Mouse (Mus musculus): ENCODE measurements at regions not wholly inside any gene's neighbourhood (a gene's known extent, or its start where the extent isn't known, plus 50 kb on each side); places are given as distances from the start of the nearest gene placed in this dataset.

GRCm38 (mm10) chr14:81456396-81456795 is 1472.5 kb downstream of the Olfm4 start:
- TF ChIP-seq CTCF (IDR thresholded peaks at IDR 0.05) = no peak
- ATAC-seq (ENCODE audit: low FRiP score) = no peak
- WGBS = 76% methylated on average over 1 of the region's 1 CpGs

GRCm38 (mm10) chr14:81479261-81479660 is 1495.4 kb downstream of the Olfm4 start:
- no peak for TF ChIP-seq CTCF (IDR thresholded peaks at IDR 0.05)
- H3K36me3 ChIP-seq (ENCODE audit: insufficient read depth, low read length) = no peaks in the 10 kb centered on the region
- ATAC-seq (ENCODE audit: low FRiP score) (no peak), DNase-seq (ENCODE audit: low spot score) (no peak)
- whole genome bisulfite sequencing = 60% methylated on average over 1 of the region's 1 CpGs
- no peaks in the 10 kb centered on the region for H3K9me3 ChIP-seq (ENCODE audit: low read length)
- no peak overlapping the region for H3K4me2 ChIP-seq (ENCODE audit: low read depth, low read length, poor library complexity, severe bottlenecking)
- no peak overlapping the region for H3K4me3 ChIP-seq (ENCODE audit: low read depth, low read length)
- no peak overlapping the region for H3K9ac ChIP-seq (replicated peaks; ENCODE audit: low read length, poor library complexity, severe bottlenecking)
- no peaks in the 10 kb centered on the region for H3K4me1 ChIP-seq (ENCODE audit: insufficient read depth, low read length)
- H3K27me3 ChIP-seq (ENCODE audit: insufficient read depth, low read length) = no peaks in the 10 kb centered on the region
- H3K27ac ChIP-seq (ENCODE audit: low read depth, low read length) = no peak overlapping the region

More at GRCm38 (mm10) chr14:81456396-81456795, 1472.5 kb downstream of the Olfm4 start:
- no peaks in the 10 kb centered on the region for H3K4me1 ChIP-seq (ENCODE audit: insufficient read depth, low read length)
- H3K9me3 ChIP-seq (ENCODE audit: low read length) = no peaks in the 10 kb centered on the region
- no peaks in the 10 kb centered on the region for H3K36me3 ChIP-seq (ENCODE audit: insufficient read depth, low read length)
- no peak overlapping the region for H3K27ac ChIP-seq (ENCODE audit: low read depth, low read length)
- no peak overlapping the region for H3K4me3 ChIP-seq (ENCODE audit: low read depth, low read length)
- no peak overlapping the region for H3K4me2 ChIP-seq (ENCODE audit: low read depth, low read length, poor library complexity, severe bottlenecking)
- H3K9ac ChIP-seq (replicated peaks; ENCODE audit: low read length, poor library complexity, severe bottlenecking) = no peak overlapping the region
- no peak for DNase-seq (ENCODE audit: low spot score)
- H3K27me3 ChIP-seq (ENCODE audit: insufficient read depth, low read length) = no peaks in the 10 kb centered on the region

- no peaks in the 10 kb centered on the region for H3K4me1 ChIP-seq (ENCODE audit: insufficient read depth, low read length)
- no peaks in the 10 kb centered on the region for H3K36me3 ChIP-seq (ENCODE audit: insufficient read depth, low read length)
- no peak overlapping the region for H3K4me2 ChIP-seq (ENCODE audit: low read depth, low read length, poor library complexity, severe bottlenecking)
- DNase-seq (ENCODE audit: low spot score) = peak; percentile 69
- WGBS = 71% methylated on average over 1 of the region's 1 CpGs
- peaks cover 7% of the 10 kb centered on the region; the same call in 1 of the 2 replicates for H3K9me3 ChIP-seq (ENCODE audit: low read length)
- H3K4me3 ChIP-seq (ENCODE audit: low read depth, low read length) = no peak overlapping the region
- no peak overlapping the region for H3K9ac ChIP-seq (replicated peaks; ENCODE audit: low read length, poor library complexity, severe bottlenecking)
- no peak for ATAC-seq (ENCODE audit: low FRiP score)
- H3K27ac ChIP-seq (ENCODE audit: low read depth, low read length) = no peak overlapping the region
- TF ChIP-seq CTCF (IDR thresholded peaks at IDR 0.05) = no peak
- H3K27me3 ChIP-seq (ENCODE audit: insufficient read depth, low read length) = no peaks in the 10 kb centered on the region
Observed at GRCm38 (mm10) chr14:81483594-81483993, 1499.7 kb downstream of the Olfm4 start.

GRCm38 (mm10) chr14:81508934-81509333 is 1525.1 kb downstream of the Olfm4 start:
- DNase-seq (ENCODE audit: low spot score) = no peak
- H3K4me1 ChIP-seq (ENCODE audit: insufficient read depth, low read length) = no peaks in the 10 kb centered on the region
- no peak overlapping the region for H3K9ac ChIP-seq (replicated peaks; ENCODE audit: low read length, poor library complexity, severe bottlenecking)
- TF ChIP-seq CTCF (IDR thresholded peaks at IDR 0.05) = no peak
- WGBS = 92% methylated on average over 1 of the region's 1 CpGs
- no peak overlapping the region for H3K4me2 ChIP-seq (ENCODE audit: low read depth, low read length, poor library complexity, severe bottlenecking)
- no peaks in the 10 kb centered on the region for H3K36me3 ChIP-seq (ENCODE audit: insufficient read depth, low read length)
- no peaks in the 10 kb centered on the region for H3K9me3 ChIP-seq (ENCODE audit: low read length)
- H3K4me3 ChIP-seq (ENCODE audit: low read depth, low read length) = no peak overlapping the region
- no peak overlapping the region for H3K27ac ChIP-seq (ENCODE audit: low read depth, low read length)
- no peaks in the 10 kb centered on the region for H3K27me3 ChIP-seq (ENCODE audit: insufficient read depth, low read length)
- no peak for ATAC-seq (ENCODE audit: low FRiP score)

All from midbrain, postnatal 0 days (tissue).